Mouse (Mus musculus) ZHBTc4 (cell line): ENCODE measurements around the gene C87436.
A peak's percentile ranks its signal among the peaks of the same experiment; 100 is the strongest.
"Not testable (repeated sequence)": the region's sequence is repeated elsewhere in the genome, so short reads cannot be mapped to it uniquely, and the experiment has no call there.

Source experiments
- DNase-seq: peaks from one replicate; pipeline ENCODE4 v3.0.0-alpha.2; 2011; ENCODE audit warnings: low read depth, low spot score

C87436 gene

DNA sequence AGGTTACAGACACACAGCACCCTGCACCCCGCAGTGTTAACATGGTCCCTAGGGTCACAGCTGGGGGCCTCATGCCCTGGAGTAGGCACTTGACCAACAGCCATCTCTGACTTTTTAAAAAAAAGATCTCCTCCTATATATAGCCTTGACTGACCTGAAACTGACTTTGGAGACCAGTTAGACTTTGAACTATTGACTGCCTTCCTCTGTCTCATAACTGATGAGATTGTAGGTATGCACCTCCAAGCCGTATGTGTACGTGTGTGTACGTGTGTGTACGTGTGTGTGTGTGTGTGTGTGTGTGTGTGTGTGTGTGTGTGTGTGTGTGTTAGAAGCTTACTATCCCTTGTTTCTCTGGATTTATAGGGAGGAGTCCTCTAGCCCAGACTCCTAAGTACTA is 43.7 kb downstream of the C87436 start:
- DNase-seq, result no peak

DNA sequence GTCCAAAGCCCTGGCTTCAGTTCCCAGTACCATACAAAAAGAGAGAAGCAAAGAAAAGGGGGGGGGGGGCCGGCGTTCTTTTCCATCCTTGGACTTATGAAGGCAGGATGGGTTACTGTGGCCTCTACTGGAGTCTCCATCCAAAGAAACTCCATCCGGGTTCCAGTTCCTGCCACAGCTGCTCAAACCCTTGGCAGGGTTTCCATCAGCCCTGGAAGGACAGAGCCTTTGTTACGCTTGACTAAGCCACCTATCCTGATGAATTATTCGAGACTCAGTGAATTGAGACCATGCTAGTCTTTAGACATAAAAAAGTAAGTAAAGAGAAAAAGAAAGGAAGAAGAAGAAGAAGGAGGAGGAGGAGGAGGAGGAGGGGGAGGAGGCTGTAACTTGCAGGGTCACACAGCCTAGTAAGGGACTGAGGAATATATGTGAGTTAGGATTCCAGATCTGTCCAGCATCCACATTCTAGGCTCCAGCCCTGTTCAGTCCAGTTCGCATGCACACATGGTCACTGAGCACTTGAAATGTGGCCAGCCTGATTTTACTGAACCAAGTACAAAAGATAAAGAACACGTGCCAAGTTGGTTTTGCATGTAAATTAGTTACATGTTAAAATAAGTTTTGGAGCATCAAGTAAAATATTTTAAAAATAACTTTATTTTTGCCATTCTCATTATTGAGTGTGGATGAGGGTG is 47.9 kb downstream of the C87436 start:
- DNase-seq, result no peak

DNA sequence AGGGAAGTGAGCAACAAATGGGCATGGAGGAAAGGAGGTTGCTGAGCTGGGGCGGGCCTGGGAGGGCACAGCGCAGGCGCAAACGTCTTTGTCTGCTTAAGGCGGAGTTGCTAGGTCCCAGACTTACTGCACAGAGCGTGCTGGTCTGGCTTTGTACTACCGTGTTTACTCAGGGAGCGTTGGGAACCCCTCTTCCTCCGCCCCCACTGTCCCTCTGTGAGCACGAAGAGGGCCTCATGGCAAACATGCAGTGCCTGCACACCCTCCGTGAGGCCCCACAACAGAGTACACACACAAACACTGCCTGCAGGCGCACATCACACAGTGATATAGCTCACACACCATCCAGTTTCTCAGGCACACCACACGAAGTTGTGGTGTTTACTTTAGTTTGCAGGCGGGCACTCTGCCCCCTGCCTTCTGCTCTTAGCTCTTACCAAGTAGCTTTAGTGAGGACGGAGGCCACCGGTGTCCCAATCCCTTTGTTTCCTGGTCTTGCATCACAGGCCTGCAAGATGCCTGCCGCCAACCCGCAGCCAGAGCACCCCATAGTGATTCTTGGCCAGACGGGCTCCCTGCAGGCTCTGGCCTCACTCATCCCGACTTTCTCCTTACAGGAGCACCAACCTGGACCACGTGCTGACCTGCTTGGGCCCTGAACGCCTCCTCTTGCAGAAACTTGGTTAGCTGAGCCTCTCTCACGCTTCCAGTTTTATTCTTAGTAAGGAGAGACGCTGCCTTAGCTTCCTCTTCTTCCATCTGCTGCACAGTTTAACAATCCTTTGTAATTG is 49.4 kb downstream of the C87436 start:
- peak; percentile 92 for DNase-seq

DNA sequence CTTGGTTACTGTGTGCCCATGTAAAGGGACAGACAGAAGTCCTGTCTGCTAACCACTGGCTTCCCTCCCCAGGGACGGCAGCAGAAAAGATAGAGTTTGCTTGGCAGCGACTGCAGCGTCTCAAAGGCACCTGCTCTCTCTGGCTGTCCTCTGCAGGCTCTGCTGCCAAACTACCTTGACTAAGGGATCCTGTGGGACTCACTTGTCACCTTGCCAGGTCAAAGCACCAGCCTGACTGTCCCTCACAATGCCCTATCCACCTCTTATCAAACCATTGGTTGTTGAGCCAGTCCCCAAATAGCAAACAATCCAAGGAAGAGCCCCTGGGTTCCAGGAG is 49.9 kb downstream of the C87436 start:
- no peak for DNase-seq

- no peak for DNase-seq
Observed at GRCm38 (mm10) chr6:86489945-86490344, 51.8 kb downstream of the C87436 start.

DNA sequence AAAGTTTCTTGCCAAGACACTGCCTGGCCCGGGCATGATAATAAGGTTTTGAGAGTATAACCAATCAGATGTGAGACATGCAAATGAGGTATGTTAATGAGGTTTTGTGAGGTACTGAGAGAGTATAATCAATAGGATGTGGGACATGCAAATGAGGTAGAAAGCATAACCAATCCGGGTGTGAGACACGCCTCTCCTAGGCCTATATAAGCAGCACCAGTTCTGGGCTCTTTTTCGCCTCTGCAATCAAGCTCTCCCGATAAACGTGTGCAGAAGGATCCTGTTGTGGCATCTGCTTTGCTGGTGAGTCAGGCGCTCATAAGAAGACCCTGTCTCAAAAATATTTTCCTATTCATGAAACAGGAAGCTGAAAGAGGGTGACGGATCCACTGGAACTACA is 52.2 kb downstream of the C87436 start:
- not testable (repeated sequence) for DNase-seq

DNA sequence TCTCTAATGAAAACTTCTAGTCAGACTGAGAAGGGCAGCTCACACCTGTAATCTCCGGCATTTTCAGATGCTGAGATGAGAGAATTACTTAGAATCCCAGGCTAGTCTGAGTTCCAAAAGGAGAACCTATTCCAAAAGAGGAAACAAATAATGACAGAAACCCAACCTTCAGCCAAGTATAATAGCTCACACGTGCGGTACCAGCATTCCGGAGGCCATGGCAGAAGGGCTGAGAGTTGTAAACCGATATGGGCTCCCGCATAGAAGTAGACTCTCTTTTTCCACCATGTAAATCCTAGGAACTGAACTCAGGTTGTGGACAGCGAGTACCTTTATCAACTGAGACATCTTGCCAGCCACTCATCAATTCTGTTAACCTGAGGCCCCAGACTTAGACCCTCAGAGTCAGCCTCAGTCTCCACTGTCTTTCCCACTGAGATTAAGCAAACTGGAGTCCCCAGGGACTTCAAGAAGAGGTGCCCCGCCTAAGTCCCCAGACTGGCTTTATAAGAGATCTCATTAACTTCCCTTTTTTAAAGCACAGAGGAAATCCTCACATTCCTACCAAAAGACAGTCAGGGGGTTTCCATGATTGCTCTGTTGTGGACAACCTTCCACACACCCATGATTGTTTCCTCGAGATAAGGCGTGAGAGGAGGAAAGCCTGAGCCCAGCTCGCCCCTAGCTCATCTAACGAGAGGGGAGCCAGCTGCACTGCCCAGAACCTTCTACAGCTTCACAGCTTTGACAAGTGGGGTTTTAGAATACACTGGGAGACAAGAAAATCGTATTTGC is 55.5 kb downstream of the C87436 start:
- no peak for DNase-seq

DNA sequence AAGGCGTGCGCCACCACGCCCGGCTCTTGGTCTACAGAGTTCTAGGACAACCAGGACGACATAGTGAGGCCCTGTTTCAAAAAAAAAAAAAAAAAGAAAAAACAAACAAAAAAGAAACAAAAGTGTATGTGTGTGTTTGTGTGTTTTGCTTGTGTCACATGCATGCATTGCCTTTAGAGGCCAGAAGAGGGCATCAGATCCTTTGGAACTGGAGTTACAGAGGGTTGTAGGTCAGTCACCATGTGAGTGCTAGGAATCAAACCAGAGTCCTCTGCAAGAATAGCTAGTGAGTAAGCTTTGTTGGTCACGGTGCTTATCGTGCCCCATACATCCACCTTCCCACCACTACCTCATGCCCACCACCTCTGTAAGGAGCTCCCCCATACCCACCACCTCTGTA is 56.6 kb downstream of the C87436 start:
- peak; percentile 61 for DNase-seq

DNA sequence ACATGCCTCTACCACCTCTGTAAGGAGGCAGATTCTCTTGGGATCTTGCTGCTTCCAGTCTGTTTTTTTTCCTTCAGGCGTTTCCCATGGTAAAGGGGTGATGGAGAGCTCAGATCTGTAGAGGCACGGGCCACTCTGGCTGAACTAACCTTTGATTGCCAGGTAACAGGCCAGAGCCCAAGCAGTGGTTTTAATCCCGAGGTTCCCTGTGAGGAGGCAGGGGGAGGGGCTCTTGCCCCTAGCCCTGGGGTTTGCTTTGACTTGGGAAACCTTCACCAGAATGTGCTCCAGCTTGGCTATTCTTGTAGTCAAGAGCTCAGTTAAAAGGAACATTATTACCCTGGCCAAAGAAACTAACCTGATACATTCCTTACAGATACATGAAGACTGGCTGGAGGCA is 57.5 kb downstream of the C87436 start:
- peak; percentile 76 for DNase-seq

- DNase-seq, result peak; percentile 78
Observed at GRCm38 (mm10) chr6:86496127-86496526, 58.0 kb downstream of the C87436 start.

- peak; percentile 67 for DNase-seq
Observed at GRCm38 (mm10) chr6:86496585-86496984, 58.4 kb downstream of the C87436 start.

- DNase-seq, result peak; percentile 91
Observed at GRCm38 (mm10) chr6:86497071-86497815, 59.1 kb downstream of the C87436 start.

DNA sequence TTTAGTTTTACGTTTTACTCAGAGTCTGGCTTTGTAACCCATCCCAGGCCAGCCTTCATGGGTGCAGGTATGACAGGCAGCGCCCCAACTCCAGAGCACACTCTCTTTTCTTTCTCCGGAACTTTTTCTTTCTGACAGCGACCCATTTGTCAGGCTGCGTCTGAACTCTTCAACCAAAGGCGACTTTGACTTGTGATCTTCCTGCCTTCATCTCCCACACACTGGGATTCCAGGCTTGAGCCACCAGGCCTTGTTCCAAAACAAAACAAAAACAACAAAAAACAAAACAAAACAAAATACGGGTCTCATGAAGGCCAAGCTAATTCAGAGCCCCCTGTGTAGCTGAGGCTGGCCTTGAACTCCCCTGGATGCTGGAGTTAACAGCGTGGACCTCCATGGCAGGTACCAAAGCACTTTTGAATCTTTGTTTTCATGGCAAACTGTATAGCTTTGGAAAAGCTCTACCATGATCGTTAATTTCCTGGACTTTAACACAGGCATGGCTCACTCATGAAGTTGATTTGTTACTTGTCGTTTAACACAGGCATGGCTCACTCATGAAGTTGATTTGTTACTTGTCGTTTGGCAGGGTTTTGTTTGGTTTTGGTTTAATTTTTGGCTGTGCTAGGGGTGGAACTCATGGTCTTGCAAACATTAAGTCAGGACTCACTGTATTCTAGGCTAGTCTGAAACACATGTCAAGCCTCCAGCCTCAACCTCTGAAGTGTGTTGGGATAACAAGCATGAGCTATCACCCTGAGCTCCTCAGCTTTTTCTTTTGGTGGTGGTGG is 60.0 kb downstream of the C87436 start:
- DNase-seq, result no peak

GRCm38 (mm10) chr6:86499571-86500109 is 61.5 kb downstream of the C87436 start:
- DNase-seq, result no peak

- DNase-seq, result no peak
Observed at GRCm38 (mm10) chr6:86503513-86503912, 65.3 kb downstream of the C87436 start.

GRCm38 (mm10) chr6:86505671-86506070 is 67.5 kb downstream of the C87436 start:
- DNase-seq, result peak; percentile 50

- peak; percentile 65 for DNase-seq
Observed at GRCm38 (mm10) chr6:86506309-86506708, 68.1 kb downstream of the C87436 start.

- peak; percentile 65 for DNase-seq
Observed at GRCm38 (mm10) chr6:86507116-86507515, 68.9 kb downstream of the C87436 start.

GRCm38 (mm10) chr6:86508736-86509135 is 70.6 kb downstream of the C87436 start:
- DNase-seq, result peak; percentile 50

DNA sequence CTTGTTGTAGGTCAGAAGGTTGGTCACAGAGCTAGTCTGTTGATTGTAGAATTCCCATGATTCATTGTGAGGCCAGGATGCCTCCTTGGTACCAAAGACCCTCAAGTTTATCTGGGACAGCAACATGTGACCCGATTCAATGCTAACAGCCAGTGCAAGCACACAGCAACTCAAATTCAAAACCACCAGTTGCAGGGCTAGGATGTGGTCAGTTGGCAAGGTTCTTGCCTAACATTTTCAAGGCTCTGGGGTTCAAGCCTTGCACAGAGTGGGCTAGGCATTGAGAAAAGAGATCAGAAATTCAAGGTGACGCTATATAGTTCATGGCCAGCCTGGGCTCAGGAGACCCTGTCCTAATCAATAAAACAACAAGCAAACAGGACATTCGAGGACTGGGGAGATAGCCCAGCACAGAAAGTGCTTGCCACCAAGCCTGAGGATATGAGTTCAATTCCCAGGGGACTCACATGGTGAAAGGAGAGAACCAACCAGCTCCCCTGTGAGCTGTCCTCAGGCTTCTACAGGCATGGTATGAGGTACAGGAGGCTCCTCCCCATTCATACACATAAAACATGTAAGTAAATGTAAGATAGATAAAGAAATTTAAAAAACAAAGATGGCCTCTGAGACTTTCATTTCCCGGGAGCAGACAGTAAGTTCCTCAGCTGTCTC is 71.2 kb downstream of the C87436 start:
- no peak for DNase-seq
